Mouse (Mus musculus) myocyte (in vitro differentiated cells): ENCODE results near the gene Pds5a.

ENCODE experiments used
- POLR2A ChIP-seq: IDR thresholded peaks from one replicate; pipeline ENCODE4 v1.6.1; 2011; ENCODE audit warnings: low read depth, mild to moderate bottlenecking, control low read depth, moderate library complexity; ENCODE audit not compliant: insufficient read length
- TCF3 ChIP-seq: IDR thresholded peaks from one replicate; pipeline ENCODE4 v1.6.1; 2011; ENCODE audit warnings: low read depth, control low read depth; ENCODE audit not compliant: insufficient read length

DNA sequence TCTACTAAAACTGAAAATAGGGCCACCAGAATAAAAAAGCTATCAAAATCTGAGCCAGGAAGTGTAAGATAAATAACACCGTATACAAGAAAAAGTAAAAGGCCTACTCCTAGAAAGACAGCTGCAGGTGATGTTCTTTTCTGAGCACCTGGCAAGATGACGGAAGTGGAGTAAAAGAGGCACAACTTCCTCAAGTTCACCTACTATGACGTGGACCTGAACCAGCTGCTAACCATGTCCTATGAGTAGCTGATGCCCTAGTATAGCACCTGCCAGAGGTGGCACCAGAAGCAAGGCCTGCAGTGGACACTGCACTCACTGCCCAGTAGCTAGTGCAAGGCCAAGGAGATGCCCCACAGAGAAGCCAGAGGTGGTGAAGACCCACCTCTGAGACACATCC is 9.3 kb downstream of the Pds5a start:
- TF ChIP-seq POLR2A (no peak), TCF3 (no peak)
